Mouse (Mus musculus) urinary bladder, postnatal 36 days (tissue): ENCODE results near the gene Igfbp5.

Experiments used
- DNase-seq, 2 experiments: peaks; one replicate each; pipeline ENCODE4 v3.0.0; 2022; ENCODE audit warnings: low spot score in 2 of 2, mixed read lengths in 1 of 2

The Igfbp5 gene

DNA sequence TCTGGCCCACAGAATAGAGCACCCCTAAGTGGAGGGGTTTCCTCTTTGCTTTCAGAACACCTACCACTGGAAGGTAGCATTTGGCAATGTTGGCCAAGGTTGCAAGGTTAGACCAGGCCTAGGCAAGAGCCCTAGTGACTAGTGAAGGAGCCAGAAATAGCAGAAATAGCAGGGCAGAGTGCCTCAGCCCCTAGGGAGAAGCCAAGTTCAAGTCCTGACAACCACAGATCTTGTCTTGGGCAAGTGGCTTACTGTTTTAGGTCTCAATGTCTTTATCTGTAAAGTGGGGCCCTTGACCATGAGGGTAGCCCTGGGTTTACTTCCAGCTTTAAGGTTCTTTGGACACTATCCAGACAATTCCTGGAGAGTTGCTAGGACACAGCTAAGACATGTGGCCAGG lies 5.4 kb downstream of the Igfbp5 start:
- no peak for DNase-seq

DNA sequence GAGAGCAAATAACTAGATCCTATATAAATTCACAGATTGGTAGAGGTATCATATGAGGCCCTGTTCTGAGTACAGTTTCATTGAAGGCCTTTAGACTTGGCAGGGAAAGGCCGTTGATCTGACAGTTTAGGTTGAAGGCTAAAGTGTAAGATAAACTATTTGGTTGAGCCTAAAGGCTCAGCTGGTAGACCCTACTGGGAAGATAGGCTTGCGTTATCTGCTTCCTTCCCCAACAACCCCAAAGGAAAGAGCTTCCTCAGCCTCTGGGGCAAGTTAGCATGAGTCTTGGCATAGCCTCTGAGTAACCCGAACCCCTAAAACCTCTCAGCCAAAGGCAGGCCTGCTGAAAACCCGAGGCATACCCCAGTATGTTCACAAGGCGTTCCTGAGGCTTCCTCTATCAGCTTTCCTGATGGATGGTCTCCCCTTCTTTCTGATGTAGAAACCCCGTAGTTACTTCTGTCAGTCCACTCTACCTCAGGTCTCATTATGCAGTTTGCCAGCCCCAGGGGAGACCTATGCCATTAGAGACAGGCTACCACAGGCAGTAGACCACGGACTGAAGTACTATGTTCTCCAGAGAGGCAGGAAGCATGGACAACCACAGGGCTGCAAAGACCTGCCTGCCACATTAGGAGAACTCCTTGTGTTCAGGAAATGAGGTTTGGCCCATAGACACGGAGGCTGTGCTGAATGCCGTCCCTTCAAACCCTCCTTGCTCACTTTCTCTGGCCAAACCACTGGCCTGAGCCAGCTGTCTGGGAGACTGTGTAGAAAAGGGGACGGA lies 6.1 kb downstream of the Igfbp5 start:
- no peak for DNase-seq

DNA sequence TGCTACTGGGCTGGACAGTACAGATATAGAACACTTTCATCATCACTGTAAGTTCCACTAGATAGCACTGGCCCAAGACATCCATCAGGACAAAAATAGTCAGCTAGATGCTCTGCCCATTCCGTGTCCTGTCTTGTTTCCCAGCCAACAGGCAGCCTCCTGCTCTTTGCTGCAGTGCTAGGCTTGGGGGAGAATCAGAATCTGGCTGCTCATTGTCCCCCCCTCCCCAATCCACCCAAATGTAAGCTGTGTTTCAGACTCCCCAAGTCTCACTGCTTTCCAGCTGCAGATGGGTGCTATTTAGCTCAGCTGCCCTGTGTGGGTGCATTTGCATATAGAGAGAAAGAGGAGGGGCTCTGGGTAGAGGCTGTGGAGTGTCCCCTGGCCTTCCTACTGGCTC lies 7.3 kb downstream of the Igfbp5 start:
- DNase-seq: no peak

DNA sequence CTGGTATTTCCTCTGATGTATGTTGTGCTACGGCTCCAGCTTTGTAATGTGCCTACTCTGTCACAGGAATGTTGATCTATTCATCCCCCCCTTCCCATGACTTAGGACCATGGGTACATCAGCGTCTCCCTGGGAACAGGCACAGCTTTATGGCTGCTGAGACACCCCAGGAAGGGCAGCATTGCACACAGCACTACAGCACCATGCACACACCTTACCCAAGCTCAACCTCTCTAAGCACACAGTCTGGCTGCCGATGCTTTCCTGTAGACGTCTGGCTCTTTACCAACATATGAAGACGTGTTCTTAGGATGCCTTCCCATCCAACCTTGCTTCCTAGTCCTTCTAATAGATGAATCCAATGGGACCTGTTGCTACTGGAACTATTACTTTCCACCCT lies 8.3 kb downstream of the Igfbp5 start:
- no peak for DNase-seq

DNA sequence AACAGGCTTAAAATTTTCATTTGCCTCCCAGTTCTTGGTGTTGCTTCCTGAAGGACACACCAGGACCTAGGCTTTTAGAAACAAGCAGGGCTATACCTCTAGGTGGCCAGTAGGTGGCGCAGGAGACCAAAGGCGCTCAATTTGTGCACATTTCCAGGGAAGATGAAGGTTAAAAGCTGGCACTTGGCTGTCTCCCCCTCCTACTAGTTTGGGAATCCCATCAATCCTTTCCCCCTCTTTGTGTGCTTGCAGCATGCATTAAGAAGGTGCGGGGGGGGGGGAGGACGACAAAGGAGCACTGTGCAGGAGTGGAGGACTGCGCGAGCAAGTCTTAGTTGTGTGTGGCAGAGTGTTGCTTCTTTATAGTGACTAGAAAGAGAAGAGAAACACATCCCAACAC lies 8.8 kb downstream of the Igfbp5 start:
- DNase-seq: peak in 1 of 2 experiments; percentile 66

DNA sequence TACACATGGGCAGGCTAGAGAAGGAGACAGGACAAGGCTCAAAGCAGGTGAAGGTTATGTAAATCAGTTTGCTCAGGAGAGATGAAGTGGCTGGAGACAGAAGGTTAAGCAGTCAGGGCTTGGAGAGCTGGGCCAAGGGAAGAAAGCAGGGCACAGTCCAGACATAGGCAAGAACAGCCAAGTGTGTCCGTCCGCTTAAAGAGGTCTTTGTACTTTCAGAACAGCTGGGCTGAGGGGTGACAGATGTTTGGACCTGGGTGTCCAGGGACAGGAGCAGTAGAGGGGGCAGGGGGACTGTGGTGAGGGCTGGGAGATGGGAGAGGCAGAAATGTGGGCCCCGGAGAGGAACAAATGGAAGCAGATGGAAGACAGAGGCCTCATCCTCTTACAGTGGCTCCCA lies 10.4 kb downstream of the Igfbp5 start:
- no peak for DNase-seq

DNA sequence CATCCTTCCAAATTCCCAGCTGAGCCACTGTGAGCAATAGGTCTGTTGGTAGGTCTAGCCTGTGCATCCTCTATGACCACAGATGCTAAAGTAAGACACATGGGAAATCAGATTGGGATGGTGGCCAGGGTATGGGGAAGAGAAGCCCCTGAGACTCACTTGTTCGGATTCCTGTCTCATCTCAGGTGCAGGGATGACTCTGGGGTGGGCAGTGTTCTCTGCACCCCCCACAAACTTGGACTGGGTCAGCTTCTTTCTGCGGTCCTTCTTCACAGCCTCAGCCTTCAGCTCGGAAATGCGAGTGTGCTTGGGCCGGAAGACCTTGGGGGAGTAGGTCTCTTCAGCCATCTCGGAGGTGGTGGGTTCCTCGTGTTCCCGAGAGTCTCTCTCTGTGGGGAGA lies 11.0 kb downstream of the Igfbp5 start:
- no peak for DNase-seq

DNA sequence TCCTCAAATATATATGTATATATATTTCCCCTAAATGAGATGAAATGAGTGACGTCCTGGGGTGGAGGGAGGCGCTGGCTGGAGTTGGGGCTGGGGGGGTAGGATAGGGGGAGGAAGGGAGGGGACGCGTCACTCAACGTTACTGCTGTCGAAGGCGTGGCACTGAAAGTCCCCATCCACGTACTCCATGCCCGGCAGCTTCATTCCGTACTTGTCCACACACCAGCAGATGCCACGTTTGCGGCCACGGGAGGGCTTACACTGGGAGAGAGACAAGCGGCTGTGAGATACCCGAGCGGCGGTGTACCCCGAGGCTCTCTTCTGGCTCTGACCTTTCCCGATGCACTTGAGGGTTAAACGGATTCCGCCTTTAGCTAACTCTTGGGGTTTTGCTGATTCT lies 12.4 kb downstream of the Igfbp5 start:
- DNase-seq: no peak

DNA sequence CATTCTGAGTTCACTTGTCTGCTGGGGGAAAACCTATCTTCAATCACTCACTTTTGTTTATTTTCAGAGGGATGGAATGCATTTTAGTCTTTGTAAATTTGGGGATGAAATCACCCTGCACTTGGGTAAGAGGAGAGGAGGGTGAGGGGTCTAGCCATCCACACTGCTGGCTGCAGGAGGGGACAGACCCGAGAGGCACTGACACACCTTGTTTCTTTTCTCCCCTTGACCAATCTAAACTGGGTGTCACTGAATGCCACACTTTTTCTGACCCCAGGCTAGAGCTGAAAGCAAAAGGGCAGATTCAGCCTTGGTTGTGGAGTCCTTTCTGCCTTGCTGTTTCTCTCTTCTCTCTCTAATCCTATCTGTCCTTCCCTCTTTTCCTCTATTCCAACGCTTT lies 13.0 kb downstream of the Igfbp5 start:
- no peak for DNase-seq

DNA sequence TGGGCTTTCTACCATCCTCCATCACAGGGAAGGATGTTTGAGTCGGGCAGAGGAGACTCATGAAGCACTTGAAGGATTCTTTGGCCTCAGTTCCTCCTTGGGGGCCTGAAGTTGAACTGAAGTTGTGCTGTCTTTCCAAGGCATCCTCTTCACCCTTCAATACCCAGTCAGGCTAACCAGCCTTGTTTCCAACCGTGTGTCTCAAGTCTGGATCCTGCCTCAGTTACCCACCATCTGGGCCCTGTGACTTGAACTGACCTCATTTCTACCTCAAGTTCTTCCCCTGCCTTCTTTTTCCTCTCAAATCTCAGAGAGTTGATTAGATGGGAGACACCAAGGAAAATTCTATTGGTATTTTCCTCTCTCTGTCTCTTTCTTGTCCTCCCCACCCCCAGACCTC lies 14.2 kb downstream of the Igfbp5 start:
- DNase-seq: no peak

DNA sequence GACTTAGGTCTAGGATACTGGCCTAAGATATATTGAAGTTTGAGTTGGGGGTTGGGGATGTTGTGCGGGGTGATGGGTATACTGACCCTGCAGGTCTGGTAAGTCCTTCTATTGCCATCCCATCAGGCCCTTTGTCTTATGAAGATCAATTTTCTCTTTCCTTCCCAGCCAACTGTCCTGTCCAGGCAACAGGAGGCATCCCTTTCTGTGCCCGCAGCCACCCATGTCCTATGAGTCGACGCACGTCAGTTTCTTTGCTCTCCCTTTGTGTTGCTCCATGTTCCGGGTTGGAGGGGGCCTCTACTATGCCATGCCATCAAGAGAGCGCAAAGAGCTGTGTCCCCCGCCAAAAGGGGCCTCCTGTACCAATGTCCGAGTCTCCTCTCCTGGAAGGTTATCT lies 14.7 kb downstream of the Igfbp5 start:
- no peak for DNase-seq

DNA sequence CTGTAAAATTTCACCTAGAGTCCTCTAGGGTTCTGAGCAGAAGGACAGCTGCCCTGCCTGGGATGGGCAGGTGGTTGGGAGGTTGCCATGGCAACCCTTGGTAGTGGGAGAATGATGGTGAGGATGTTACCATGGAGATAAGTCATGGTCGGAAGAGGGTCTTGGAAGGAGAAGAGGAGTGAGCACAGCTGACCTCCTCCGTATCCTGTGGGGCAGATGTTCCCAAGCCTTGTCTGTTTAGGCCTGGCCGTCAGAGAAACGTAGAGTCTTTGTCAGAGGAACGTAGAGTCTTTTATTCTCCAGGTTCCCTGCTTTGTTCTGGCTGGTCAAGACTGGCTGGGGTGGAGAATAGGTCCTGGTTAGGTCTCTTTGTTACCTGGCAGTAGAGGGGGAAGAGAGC lies 15.8 kb downstream of the Igfbp5 start:
- no peak for DNase-seq

DNA sequence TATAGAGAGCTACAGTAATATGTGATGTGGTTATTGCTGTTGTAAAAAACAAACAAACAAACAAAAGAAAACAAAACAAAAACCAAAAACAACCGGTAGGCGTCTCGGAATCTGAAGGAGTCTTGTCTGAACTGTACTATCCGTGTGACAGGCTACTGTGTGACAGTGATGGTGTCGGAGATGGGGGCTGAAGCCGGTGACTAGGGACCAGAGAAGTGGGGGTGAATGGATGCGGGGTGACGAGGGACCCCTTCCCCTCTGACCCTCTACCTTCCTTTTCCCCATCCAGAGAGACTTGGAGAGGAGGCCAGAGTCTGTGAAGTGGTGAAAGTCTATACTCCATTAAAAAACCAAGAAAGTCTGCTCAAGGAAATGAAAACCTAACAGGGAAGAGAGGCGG lies 16.4 kb downstream of the Igfbp5 start:
- DNase-seq: no peak

DNA sequence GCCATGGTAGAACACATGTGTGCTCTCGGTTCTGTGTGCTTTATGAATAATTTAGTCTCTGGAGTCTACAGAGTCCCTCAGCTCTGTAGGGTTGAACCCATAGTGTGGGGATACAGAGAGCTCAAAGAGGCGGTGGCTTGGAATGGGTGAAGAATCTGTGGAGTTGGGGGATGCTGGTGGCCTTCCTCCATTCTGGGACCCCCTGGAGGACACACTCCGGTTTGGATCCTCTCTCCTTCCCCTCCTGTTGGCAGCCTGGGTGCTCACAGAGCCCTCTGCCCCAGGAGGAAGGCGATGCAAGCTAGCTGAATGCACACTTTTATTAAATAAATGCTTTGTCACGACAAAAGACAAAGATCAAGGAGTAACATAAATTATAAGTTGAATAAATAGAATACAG lies 17.1 kb downstream of the Igfbp5 start:
- no peak for DNase-seq

DNA sequence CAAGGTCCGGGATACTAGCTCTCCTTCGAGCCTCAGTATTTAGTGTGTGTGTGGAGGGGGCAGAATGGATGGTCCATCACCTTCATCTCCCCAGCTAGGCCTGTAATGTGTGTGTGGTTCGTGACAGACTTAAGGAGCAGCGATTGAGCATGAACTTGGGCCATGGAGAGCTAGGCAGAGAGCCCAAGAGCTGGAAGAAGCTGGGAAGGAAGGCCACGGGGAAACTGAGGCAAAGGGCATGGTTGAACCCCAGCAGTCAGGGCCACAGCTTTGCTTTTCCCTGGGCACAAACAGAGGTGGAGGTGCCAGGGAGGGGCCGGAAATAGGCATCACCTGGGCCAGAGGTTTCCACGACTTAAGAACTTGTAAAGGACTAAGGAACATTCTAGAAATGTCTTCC lies 17.5 kb downstream of the Igfbp5 start:
- no peak for DNase-seq

DNA sequence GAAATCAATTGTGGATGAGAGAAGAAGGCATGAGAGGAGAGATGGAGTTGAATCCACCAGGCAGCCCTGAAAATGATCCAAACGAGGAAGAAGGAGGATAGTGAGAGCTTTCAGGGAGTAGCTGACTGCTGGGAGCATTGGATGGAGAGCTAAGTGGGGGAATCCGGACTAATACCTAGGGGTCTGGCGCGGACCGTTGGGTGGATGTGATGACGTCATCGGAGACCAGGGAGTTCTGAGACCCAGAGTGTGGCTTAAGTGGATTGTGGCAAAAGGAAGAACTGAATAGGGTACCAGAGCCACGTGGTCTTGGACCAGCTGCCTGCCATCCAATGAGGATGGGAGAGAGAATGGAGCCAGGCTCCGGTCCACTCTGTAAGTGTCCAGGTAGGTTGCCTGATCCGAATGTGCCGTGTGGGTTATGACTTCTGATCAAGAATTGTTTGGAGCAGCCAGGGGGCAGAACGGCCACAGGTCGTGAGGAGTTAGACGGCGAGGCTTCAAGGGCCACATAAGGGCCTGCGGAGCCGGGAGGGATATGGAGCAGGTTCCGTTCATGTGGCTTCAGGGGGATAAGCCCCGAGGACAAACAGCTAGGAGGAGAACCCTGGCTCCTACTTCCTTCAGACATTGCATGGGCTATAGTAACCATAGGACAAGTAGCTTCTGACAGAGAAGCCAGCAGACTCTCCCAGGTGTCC lies 18.3 kb downstream of the Igfbp5 start:
- no peak for DNase-seq

DNA sequence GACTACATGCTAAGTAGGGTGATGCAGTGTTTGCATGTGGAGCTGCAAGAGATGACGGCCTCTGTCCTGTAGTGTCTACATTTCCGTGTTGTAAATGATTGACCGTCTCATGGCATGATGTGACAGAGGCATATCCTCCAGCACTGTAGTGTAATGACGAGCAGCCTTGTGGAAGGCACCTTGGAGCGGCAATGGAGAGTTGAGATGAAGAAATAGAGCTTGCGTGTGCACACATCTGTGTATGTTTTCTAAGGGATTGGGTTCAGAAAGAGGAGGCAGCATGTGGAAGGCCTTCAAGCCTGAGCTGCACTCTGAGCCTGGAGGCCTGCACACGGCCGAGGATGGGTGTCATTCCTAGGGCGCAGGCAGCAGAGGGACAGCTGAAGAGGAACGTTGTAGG lies 19.0 kb downstream of the Igfbp5 start:
- DNase-seq: no peak

DNA sequence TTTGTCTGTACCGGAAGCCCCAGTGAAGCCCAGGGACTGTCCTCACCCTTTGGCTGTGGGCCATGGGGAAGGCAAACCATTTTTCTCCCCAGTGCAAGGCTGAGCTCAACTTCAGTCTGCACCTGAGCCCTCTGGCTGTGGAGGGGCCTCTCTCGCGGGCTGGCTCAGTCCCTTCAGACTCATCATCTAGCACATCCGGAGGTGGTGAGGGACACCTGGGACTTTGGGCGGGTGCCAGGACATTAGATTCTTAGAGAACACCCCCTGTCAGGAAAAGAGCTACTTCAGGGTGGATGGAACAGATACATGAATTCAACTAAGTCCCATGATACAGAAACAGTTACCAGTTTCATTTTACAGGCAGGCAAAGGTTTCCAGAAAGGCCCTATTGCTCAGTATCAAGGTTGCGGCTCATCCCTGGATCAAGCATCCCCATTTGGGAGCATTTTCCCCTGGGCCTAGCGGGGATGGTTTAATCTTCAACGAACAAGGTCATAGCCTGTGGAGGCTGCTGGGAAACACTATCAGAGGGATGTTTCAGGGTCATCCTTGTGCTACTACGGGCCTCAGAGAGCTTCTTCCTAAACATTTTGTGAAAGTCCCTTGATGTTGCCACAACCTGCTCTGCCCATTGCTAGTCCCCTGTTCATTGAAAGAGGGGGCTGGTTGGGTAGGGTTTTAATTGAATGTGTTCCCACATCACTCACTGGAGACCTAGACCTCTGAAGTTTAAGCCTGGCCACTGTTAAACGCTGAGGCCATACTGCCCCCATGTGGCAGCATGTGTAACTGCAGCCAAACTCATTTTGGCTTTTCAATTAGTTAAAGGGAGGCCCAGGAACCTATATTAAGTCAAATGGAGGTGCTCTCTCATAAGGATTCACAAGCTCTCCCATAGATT lies 20.1 kb downstream of the Igfbp5 start:
- DNase-seq: peak in 1 of 2 experiments; percentile 43

DNA sequence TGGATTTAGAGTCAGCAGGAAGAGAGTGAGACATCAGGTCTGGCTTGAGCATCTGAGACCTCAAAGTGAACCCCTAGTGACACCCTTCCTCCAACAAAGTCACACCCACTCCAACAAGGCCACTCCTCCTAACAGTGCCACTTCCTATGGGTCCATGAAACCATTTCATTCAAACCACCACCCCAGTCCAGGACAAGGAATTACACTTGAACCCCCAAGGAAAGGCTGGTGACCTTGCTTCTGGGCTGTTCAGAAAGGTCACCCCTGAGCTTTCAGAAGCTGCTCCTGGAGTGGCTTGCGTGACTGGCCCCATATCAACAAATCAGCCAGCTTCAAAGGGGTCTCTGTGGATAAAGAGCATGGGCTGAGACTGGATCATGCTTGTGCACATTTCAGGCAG lies 20.9 kb downstream of the Igfbp5 start:
- no peak for DNase-seq

DNA sequence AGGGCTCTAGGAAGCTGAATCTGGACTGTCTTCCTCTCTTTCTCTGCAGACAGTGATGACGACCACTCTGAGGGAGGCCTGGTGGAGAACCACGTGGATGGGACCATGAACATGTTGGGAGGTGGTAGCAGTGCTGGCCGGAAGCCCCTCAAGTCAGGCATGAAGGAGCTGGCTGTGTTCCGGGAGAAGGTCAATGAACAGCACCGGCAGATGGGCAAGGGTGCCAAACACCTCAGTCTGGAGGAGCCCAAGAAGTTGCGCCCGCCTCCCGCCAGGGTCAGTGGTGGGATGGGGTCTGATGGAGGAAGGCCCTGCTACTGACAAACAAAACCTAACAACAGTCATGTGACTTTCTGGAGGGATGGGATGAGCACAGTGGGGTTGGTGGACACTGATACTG lies 25.6 kb downstream of the Igfbp5 start:
- no peak for DNase-seq

DNA sequence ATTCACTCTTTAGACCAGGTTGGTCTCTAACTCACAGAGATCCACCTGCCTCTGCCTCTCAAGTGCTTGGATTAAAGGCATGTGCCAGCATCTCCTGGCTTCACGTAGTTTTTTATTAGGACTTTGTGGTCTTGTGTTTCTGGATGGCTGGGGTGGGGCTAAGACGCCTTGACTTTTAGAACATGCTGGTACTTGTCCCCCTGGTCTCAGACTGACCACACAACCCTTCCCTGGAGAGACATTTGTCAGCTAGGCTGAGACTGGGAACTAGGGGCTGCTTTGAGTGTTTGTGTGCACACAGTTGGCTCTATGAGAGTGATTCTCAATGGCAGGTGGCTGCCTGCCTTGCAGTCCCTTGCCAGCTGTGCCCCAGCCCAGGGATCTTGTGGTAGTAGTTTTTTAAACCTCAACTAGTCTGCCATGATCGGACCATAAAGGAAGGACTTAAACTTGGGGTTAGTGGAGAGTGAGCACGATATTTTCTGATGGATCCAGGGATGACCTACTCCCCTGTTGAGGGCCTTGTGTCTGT lies 26.8 kb downstream of the Igfbp5 start:
- no peak for DNase-seq

DNA sequence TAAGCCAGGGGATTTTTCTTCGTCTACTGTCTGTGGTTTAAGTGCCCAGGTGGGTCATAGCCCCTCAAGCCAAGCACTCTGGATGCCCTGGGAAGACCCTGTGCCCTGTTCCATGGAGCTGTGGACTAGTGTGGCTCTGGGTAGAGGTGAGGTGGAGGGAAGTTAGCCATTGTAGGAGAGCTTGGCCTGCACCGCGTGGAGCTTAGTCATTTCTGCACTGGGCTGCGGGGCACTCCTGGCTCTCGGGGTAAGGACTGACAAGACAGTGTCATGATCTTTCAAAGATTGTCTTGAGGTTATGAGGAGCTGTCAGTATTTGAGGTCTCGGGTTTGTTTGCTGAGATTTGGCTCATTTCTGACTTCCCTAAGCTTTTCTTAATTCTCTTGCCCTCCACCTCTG lies 30.0 kb downstream of the Igfbp5 start:
- no peak for DNase-seq
